Mouse (Mus musculus) lung, embryonic 15.5 days (tissue): ENCODE measurements at regions not wholly inside any gene's neighbourhood (a gene's known extent, or its start where the extent isn't known, plus 50 kb on each side); places are given as distances from the start of the nearest gene placed in this dataset.
A peak's percentile ranks its signal among the peaks of the same experiment; 100 is the strongest.

Source experiments
- ATAC-seq: fragments of 200-750 bp; cut with Nextera tagmentation; 2 replicates; pipeline ENCODE4 v1.8.0; 2017; ENCODE audit warnings: moderate number of reproducible peaks, borderline replicate concordance; ENCODE audit not compliant: low FRiP score, low TSS enrichment; ENCODE audit errors: extremely low read depth
- H3K27ac ChIP-seq: fragments of 300-500 bp; sonication (generic); 2 replicates; pipeline ENCODE4 v1.5.1; 2015; ENCODE audit warnings: moderate library complexity, mild to moderate bottlenecking, inconsistent platforms
- H3K27me3 ChIP-seq: fragments of 300-500 bp; sonication (generic); 2 replicates; pipeline ENCODE4 v1.6.1; 2015; ENCODE audit warnings: inconsistent platforms
- H3K36me3 ChIP-seq: fragments of 300-500 bp; sonication (generic); 2 replicates; pipeline ENCODE4 v1.6.1; 2015; ENCODE audit warnings: inconsistent platforms
- H3K4me1 ChIP-seq: fragments of 300-500 bp; sonication (generic); 2 replicates; pipeline ENCODE4 v1.6.1; 2015; ENCODE audit warnings: inconsistent platforms
- H3K4me2 ChIP-seq: fragments of 300-500 bp; sonication (generic); 2 replicates; pipeline ENCODE4 v1.6.1; 2015; ENCODE audit warnings: inconsistent platforms, mild to moderate bottlenecking, moderate library complexity
- H3K4me3 ChIP-seq: fragments of 300-500 bp; sonication (generic); 2 replicates; pipeline ENCODE4 v1.5.1; 2015; ENCODE audit warnings: mild to moderate bottlenecking, inconsistent platforms
- H3K9ac ChIP-seq: fragments of 300-500 bp; sonication (generic); 2 replicates; pipeline ENCODE4 v1.6.1; 2015; ENCODE audit warnings: inconsistent platforms
- H3K9me3 ChIP-seq: fragments of 300-500 bp; sonication (generic); 2 replicates; pipeline ENCODE4 v1.6.1; 2016; ENCODE audit warnings: inconsistent platforms
- WGBS: fragments of 180-500 bp; shearing (Covaris S2); methylation state at CpG from one replicate; pipeline ENCODE4 v1.1.7; 2015; 5-methylcytosine and 5-hydroxymethylcytosine counted together

GRCm38 (mm10) chr5:46894037-46894436 lies 1036.6 kb upstream of the Lcorl start:
- Histone ChIP-seq H3K4me1 (no peaks in the 10 kb centered on the region), H3K4me2 (no peak overlapping the region), H3K36me3 (no peaks in the 10 kb centered on the region), H3K9ac (no peak overlapping the region), H3K27ac (no peak overlapping the region), H3K27me3 (no peaks in the 10 kb centered on the region), H3K4me3 (no peak overlapping the region), H3K9me3 (no peaks in the 10 kb centered on the region)
- ATAC-seq = no peak
- 75% methylated on average over 2 of the region's 2 CpGs for WGBS

- H3K27me3 ChIP-seq = no peaks in the 10 kb centered on the region
- no peaks in the 10 kb centered on the region for H3K36me3 ChIP-seq
- H3K9ac ChIP-seq = no peak overlapping the region
- H3K4me3 ChIP-seq = no peak overlapping the region
- H3K9me3 ChIP-seq = no peaks in the 10 kb centered on the region
- no peaks in the 10 kb centered on the region for H3K4me1 ChIP-seq
- ATAC-seq = no peak
- no peak overlapping the region for H3K4me2 ChIP-seq
- H3K27ac ChIP-seq = no peak overlapping the region
Observed at GRCm38 (mm10) chr5:46883956-46884355, 1026.5 kb upstream of the Lcorl start.

GRCm38 (mm10) chr5:46856837-46857236 lies 999.4 kb upstream of the Lcorl start:
- ATAC-seq = no peak
- Histone ChIP-seq H3K4me1 (no peaks in the 10 kb centered on the region), H3K36me3 (no peaks in the 10 kb centered on the region), H3K9ac (no peak overlapping the region), H3K27me3 (no peaks in the 10 kb centered on the region), H3K27ac (no peak overlapping the region), H3K4me3 (no peak overlapping the region), H3K4me2 (no peak overlapping the region), H3K9me3 (no peaks in the 10 kb centered on the region)

GRCm38 (mm10) chr5:46845175-46845574 lies 987.8 kb upstream of the Lcorl start:
- 82% methylated on average over 2 of the region's 2 CpGs for WGBS
- H3K4me1 ChIP-seq = no peaks in the 10 kb centered on the region
- no peak for ATAC-seq

GRCm38 (mm10) chr5:46836810-46837209 lies 979.4 kb upstream of the Lcorl start:
- Histone ChIP-seq H3K4me1 (no peaks in the 10 kb centered on the region), H3K27ac (no peak overlapping the region), H3K4me2 (no peak overlapping the region), H3K4me3 (no peak overlapping the region), H3K9ac (no peak overlapping the region), H3K36me3 (no peaks in the 10 kb centered on the region), H3K9me3 (no peaks in the 10 kb centered on the region), H3K27me3 (no peaks in the 10 kb centered on the region)
- WGBS = 54% methylated on average over 4 of the region's 4 CpGs
- no peak for ATAC-seq

More at GRCm38 (mm10) chr5:46845175-46845574, 987.8 kb upstream of the Lcorl start:
- no peak overlapping the region for H3K9ac ChIP-seq
- no peaks in the 10 kb centered on the region for H3K36me3 ChIP-seq
- no peak overlapping the region for H3K27ac ChIP-seq
- H3K4me2 ChIP-seq = no peak overlapping the region
- H3K9me3 ChIP-seq = no peaks in the 10 kb centered on the region
- no peak overlapping the region for H3K4me3 ChIP-seq
- H3K27me3 ChIP-seq = no peaks in the 10 kb centered on the region

GRCm38 (mm10) chr5:46830797-46831618 lies 973.6 kb upstream of the Lcorl start:
- no peaks in the 10 kb centered on the region for H3K4me1 ChIP-seq
- H3K27ac ChIP-seq = no peak overlapping the region
- no peaks in the 10 kb centered on the region for H3K9me3 ChIP-seq
- no peak overlapping the region for H3K4me3 ChIP-seq
- no peak overlapping the region for H3K9ac ChIP-seq
- 76% methylated on average over 9 of the region's 9 CpGs for WGBS
- no peaks in the 10 kb centered on the region for H3K27me3 ChIP-seq
- H3K4me2 ChIP-seq = no peak overlapping the region
- no peaks in the 10 kb centered on the region for H3K36me3 ChIP-seq
- peak; percentile 62; the same call in 1 of the 2 replicates for ATAC-seq

GRCm38 (mm10) chr5:46830114-46830513 lies 972.7 kb upstream of the Lcorl start:
- H3K4me2 ChIP-seq = no peak overlapping the region
- ATAC-seq = no peak
- no peaks in the 10 kb centered on the region for H3K9me3 ChIP-seq
- WGBS = 56% methylated on average over 6 of the region's 6 CpGs
- H3K27me3 ChIP-seq = no peaks in the 10 kb centered on the region
- no peak overlapping the region for H3K9ac ChIP-seq
- no peak overlapping the region for H3K4me3 ChIP-seq
- H3K4me1 ChIP-seq = no peaks in the 10 kb centered on the region
- H3K27ac ChIP-seq = no peak overlapping the region
- H3K36me3 ChIP-seq = no peaks in the 10 kb centered on the region

GRCm38 (mm10) chr5:46826381-46826780 lies 969.0 kb upstream of the Lcorl start:
- WGBS = 97% methylated on average over 1 of the region's 1 CpGs
- no peak for ATAC-seq
- H3K27me3 ChIP-seq = no peaks in the 10 kb centered on the region
- no peak overlapping the region for H3K27ac ChIP-seq
- H3K4me2 ChIP-seq = no peak overlapping the region
- H3K36me3 ChIP-seq = no peaks in the 10 kb centered on the region
- H3K4me1 ChIP-seq = no peaks in the 10 kb centered on the region
- no peak overlapping the region for H3K4me3 ChIP-seq
- no peaks in the 10 kb centered on the region for H3K9me3 ChIP-seq
- H3K9ac ChIP-seq = no peak overlapping the region

GRCm38 (mm10) chr5:46824934-46825333 lies 967.5 kb upstream of the Lcorl start:
- H3K4me1 ChIP-seq = no peaks in the 10 kb centered on the region
- no peak overlapping the region for H3K4me2 ChIP-seq
- no peak overlapping the region for H3K27ac ChIP-seq
- no peak for ATAC-seq
- H3K36me3 ChIP-seq = no peaks in the 10 kb centered on the region
- H3K4me3 ChIP-seq = no peak overlapping the region
- no peaks in the 10 kb centered on the region for H3K27me3 ChIP-seq
- 88% methylated on average over 3 of the region's 3 CpGs for WGBS
- no peaks in the 10 kb centered on the region for H3K9me3 ChIP-seq
- H3K9ac ChIP-seq = no peak overlapping the region

GRCm38 (mm10) chr5:46795102-46795501 lies 937.7 kb upstream of the Lcorl start:
- no peaks in the 10 kb centered on the region for H3K36me3 ChIP-seq
- H3K4me3 ChIP-seq = no peak overlapping the region
- no peaks in the 10 kb centered on the region for H3K27me3 ChIP-seq
- H3K4me2 ChIP-seq = no peak overlapping the region
- H3K9ac ChIP-seq = no peak overlapping the region
- no peak for ATAC-seq
- 0 out of 2 replicates have a peak, but pooled peaks cover 6% of the 10 kb centered on the region for H3K4me1 ChIP-seq
- no peak overlapping the region for H3K27ac ChIP-seq
- no peaks in the 10 kb centered on the region for H3K9me3 ChIP-seq
- WGBS = 72% methylated on average over 2 of the region's 2 CpGs

GRCm38 (mm10) chr5:46794028-46794705 lies 936.8 kb upstream of the Lcorl start:
- H3K36me3 ChIP-seq = no peaks in the 10 kb centered on the region
- 0 out of 2 replicates have a peak, but pooled peaks cover 6% of the 10 kb centered on the region for H3K4me1 ChIP-seq
- no peak overlapping the region for H3K4me3 ChIP-seq
- 71% methylated on average over 7 of the region's 7 CpGs for WGBS
- H3K9me3 ChIP-seq = no peaks in the 10 kb centered on the region
- H3K9ac ChIP-seq = no peak overlapping the region
- H3K27me3 ChIP-seq = no peaks in the 10 kb centered on the region
- H3K27ac ChIP-seq = no peak overlapping the region
- no peak for ATAC-seq
- H3K4me2 ChIP-seq = no peak overlapping the region

- H3K4me3 ChIP-seq = no peak overlapping the region
- H3K36me3 ChIP-seq = no peaks in the 10 kb centered on the region
- peak overlapping the region; percentile 77 for H3K27ac ChIP-seq
- no peaks in the 10 kb centered on the region for H3K27me3 ChIP-seq
- ATAC-seq = peak; percentile 74; the same call in 1 of the 2 replicates
- 22% methylated on average over 3 of the region's 3 CpGs for WGBS
- 0 out of 2 replicates have a peak, but pooled peaks cover 6% of the 10 kb centered on the region for H3K4me1 ChIP-seq
- H3K4me2 ChIP-seq = no peak overlapping the region
- no peaks in the 10 kb centered on the region for H3K9me3 ChIP-seq
- no peak overlapping the region for H3K9ac ChIP-seq
Observed at GRCm38 (mm10) chr5:46791051-46791450, 933.6 kb upstream of the Lcorl start.
